Mouse (Mus musculus) cerebellum, adult 9-10 months (tissue): Measurements from ENCODE around the gene Rrp36.
A peak's percentile ranks its signal among the peaks of the same experiment; 100 is the strongest.

Experiments
- DNase-seq: peaks from one replicate; pipeline ENCODE4 v3.0.0; 2022

Rrp36 gene

DNA sequence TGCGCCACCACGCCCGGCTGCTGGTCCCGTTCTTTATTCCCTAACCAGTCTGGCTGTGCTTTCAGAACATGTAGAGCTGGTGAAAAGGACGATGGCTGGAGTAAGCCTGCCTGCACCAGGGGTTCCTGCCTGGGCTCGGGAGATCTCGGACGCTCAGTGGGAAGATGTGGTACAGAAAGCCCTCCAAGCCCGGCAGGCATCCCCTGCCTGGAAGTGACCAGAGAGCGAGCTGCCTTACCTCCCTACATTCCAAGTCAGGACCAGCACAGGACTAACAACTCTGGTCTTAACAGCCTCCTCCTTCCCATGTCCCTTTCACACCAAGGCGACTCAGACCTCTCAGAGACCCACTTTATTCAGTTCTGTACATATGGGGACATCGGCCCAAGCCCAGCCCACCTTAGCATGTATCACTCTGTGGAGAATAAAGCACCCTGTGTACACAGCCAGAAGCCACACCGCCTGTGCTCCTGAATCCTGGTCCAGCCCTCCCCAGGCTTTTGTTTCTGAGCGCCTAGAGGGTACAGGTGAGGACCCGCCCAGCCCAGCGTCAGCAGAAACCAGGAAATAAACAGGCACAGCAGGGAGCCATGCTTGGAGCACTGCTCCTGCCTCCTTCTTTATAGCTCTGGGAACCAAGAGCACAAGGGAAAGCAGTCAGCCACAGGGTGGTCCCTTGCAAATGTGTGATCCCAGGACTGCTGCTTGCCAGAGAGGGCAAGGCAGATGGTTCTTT is 8.7 kb upstream of the Rrp36 start:
- peak; percentile 50 for DNase-seq

DNA sequence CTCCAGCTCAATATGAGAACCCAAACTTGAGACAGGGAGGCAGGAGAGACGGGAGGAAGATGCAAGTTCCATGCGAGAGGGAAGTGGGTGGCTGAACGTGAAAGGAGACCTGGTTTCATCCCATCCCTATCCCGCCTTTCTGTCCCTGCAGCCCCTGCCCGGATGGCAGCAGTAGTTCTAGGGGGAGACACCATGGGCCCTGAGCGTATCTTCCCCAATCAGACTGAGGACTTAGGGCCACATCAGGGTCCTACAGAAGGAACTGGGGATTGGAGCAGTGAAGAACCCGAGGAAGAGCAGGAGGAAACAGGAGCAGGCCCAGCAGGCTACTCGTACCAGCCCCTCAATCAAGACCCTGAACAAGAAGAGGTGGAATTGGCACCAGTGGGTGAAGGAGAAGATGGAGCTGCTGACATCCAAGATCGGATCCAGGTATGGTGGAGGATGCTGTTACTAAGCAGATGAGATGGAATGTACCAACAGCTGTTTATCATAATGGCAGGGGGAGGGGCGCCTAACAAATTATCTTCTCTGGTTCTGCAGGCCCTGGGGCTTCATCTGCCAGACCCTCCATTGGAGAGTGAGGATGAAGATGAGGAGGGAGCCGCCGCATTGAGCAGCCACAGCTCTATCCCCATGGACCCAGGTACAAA is 7.4 kb upstream of the Rrp36 start:
- DNase-seq, result peak; percentile 73

DNA sequence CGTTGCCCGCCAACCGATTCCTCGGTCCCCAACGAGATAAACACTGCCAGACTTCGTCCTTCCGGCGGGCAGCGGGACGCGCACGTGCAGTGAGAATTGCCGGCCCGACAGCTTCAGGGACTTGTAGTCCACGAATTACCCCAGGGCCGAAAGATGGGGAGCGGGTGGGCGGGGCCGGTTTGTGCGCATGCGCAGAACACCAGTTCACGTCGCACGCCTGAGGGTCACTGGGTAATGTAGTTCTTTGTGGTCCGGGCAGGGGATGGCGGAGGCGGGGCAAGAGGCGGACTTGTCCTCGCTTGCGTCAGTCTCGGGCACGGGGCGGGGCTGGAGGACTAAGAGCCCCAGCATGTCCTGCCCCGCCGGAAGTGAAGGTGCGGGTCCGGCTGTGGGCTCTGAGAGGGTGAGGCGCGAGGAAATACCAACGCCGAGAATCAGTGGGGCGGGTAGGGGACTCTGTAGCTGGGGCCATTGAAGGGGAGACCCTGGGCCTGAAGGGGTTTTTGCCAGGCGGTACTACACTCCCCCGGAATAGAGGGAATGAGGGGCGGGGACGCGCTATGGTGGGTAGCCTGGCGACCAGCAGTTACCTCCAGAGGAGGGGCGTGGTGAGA is 6.7 kb upstream of the Rrp36 start, which contains the start of gene Klhdc3:
TSS of gene Klhdc3 (minus strand) at position 155 of the 614 bp plus-strand sequence.
- peak; percentile 96 for DNase-seq

DNA sequence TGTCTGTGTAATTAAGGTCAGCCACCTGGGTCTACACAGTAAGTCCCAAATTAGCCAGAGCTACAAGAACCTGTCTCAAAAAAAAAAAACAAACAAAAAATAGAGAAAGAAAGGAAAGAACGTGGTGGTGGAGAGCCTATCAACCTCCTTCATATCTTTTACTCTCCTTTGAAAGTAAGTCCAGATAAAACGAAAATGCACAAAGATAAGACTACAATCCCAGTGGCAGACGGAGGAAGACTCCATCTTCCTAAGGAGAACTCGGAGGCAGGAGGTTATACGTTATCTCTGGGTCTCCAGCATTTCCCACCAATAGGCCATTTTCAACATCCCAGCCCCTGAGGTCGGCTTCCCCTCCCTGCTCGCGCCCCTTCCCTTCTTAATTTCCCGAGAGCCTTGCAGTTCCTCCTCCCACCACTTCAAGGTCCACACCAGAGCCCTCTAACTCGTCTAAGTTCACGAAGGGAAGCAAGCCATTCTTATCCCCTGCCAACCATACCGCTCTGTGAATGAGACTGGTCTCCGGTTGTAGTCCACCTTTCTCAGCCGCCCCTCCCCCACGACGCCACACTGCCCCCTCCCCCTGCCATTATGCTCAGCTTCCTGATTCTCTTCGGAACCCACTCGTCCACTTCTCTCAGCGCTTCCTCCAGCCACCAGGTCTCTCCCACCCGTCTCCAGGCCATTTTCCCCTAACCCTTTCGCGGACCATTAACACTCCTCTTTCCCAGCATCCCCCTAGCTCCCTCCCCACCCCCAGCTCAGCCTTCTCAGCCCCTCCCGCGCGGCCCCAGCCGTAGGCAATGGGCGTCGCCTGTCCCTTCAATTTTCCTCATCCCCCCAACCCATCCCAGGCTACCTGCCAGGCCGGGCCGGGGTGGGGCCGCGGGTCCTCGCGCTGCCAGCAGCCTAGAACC is 5.9 kb upstream of the Rrp36 start:
- peak; percentile 73 for DNase-seq

DNA sequence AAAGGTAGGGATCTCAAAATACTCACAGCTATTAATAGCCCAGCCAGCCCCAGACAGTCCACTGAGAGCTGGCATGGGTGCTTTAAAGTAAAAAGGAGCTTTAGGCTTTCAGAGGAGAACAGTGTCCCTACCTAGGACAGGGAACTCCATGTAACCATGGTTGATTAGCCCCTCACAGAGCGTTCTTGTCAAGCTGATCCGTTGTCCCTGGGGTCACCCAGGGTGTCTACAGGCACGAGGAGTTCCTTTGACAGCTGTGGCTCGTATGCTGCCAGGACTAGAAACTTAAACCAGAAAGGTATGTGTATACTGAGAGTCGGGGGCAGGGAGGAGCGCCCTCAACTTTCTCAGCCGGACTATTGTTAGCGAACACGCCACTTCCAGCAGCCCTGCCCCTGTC is 4.8 kb upstream of the Rrp36 start:
- peak; percentile 47 for DNase-seq

DNA sequence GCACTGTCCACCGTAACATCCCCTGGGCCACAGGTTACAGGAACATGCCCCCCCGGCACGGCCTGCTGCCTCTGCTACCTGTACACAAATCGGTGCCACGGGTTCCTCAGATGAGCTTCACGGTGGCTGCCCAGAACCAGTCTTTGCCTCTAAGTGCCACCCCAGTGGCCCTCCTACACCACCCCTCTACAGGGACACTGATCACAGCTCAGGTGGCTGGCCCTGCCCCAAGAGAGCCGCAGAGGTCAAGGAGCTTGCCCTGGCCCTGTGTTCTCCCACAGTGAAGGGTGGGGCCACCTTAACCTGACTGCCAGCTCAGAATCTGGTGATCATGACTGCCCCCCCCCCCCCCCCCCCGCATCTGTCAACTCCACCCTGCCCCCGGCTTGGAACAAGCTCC is 4.3 kb upstream of the Rrp36 start, which contains the start of gene Mea1:
TSS of gene Mea1 (plus strand) at position 378 of the 400 bp plus-strand sequence.
- peak; percentile 51 for DNase-seq

DNA sequence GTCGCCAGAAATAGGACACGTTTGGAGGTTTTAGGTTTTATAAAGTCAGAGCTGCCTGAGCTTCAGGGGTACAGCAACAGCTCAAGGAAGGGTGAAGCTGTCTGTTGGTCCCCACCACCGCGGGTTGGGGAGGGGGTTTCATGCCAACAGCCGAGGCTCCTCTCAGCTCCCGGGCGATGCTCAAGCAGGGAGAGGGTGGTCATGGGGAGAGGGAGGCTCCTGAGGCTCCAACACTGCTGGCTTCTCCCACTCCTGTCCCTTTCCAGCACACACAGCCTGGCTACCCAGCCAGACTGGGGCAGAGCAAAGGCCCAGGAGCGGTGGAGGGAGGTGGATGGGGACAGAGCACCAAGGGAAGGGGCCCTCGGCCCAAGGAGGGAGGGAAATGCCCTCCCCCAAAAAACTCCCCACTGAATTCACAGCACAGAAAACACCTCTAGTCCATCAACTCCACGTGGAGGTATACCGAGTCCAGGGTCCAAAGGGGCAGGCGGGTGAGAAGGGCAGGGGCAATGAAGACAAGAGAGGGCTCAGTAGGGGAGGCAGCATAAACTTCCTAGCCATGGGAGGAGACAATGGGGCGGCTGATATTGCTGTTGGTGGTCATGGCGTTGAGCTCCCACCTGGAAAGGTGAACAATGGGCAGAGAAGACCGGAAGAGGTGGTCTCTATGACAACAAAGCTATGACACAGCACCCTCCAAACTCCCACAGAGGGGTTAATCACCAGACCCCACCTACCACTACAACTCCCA is 555 bp upstream of the Rrp36 start:
- no peak for DNase-seq

DNA sequence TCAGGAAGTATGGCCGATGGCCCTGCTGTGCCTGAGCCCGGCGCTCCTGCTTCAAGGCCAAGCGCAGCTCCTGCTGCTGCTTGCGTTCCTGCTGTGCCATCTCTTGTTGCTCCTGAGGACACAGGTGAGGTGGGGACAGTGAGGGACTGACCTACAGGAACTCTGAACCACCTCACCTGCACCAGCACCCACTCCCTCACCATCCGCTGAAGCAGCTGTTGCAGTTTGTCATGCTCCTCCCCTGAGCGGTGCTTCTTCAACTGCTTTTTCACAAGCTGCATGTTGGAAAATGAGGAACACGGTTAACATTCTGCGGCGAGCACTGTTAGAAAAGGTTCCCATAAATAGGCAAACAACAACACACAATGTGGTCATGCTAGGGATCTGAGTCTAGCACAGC is 4.2 kb downstream of the Rrp36 start:
- DNase-seq, result no peak

DNA sequence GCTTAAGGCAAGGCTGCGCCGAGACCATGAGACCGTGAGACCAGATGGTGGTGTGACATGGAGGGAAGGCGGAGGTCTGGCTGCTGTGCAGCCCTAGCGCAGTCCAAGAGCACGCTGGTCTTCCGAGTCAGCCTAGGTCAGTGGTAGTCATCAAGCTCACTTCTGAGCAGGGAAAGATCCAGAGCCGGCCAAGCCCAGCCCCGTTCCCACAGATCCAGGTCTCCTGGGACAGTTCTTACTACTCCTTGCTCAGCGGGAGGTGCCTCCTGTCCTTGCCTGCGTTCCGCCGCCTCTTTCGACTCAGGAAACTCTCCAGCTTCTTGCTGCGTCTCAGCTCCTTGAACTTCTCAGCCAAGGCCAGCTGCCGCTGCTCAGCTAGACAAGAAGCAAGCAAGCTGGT is 6.4 kb downstream of the Rrp36 start:
- DNase-seq, result no peak

DNA sequence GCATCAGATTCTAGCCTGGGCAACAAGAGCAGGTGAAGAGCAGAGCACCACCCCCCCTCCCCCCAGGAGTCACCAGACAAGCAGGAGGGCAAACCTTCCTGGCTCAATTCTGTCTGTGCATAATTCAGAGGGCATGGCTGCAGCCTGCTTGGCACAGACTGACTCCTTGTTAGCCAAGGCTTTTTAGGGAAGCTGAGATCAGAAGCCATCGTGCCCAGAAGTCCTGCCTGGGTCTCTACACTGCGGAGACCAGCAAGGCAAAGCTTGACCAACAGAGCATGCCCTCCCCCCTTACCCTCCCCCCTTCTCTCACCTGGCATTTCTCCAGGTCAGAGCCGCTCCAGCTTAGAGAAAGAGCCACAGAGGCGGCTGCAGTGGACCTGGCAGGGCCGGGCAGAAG is 11.4 kb downstream of the Rrp36 start:
- DNase-seq, result peak; percentile 86

DNA sequence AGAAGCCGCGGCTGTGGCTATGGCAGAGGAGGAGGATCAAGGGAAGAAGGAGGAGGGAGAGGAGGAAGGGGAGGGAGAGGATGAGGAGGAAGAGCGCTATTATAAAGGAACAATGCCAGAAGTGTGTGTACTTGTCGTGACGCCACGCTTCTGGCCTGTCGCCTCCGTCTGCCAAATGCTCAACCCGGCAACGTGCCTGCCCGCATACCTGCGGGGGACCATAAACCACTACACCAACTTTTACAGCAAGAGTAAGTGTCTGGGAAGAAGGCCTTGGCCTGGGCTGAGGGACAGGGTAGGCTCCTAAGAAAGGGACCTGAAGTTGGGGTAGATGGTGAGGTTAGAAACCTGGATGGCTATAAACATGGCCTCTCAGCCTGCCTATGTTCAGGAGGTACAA is 12.2 kb downstream of the Rrp36 start:
- DNase-seq, result peak; percentile 81

DNA sequence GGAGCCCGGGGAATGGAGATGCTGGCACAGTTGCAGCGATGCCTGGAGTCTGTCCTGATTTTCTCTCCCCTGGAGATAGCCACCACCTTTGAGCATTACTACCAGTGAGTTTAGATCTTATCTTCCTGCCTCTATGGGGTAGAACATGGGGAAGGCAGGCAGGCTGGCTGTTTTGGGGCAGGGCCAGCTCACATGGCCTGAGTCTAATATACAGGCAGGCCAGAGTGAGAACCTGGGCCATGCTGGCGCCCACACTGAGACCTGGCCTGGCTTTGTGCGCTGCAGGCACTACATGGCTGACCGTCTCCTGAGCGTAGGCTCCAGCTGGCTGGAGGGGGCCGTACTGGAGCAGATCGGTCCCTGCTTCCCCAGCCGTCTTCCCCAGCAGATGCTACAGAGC is 12.8 kb downstream of the Rrp36 start:
- peak; percentile 82 for DNase-seq

DNA sequence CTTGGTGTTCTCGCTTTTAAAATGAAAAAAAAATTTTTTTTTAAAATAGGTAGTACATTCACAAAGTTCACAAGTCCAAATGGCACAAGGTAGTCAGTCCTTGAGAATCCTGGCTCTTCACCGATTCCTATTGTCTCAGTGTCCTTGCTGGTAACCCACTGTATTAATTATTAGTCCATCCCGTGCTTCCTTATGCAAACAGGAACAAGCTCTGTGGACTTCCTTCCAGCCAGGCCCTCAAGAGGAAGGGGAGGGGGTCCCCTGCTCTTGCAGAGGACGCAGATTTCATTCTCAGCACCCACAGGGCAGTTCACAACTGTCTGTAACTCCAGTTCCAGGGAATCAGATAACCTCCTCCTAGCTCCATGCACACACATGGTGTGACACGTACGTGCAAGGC is 18.1 kb downstream of the Rrp36 start:
- peak; percentile 25 for DNase-seq

DNA sequence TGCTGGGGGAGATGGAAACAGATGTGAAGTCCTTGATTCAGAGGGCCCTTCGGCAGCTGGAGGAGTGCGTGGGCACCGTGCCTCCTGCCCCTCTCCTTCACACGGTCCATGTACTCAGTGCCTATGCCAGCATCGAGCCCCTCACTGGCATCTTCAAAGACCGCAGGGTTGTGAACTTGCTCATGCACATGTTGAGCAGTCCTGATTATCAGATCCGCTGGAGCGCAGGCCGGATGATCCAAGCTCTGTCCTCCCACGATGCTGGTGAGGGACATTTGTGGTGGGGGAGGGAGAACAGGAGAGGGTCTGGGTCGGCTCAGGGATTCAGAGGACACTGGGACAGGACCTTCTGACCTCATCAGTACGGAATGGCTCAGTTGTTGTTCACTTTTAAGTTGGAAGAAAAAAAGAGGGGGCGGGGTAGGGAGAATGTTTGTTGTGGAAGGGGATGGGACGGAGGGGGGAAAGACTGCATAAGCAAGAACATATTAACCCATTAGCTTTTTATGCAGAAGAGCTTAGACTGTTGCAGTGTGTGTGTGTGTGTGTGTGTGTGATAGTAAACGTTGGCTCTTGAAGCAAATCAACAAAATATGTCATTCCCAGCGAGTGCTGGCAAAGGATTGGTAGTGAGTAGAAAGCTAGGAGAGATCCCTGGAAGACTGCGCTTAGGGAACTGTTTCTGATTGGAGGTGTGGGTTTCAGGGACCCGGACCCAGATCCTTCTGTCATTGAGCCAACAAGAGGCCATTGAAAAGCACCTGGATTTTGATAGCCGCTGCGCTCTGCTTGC is 22.2 kb downstream of the Rrp36 start:
- no peak for DNase-seq

DNA sequence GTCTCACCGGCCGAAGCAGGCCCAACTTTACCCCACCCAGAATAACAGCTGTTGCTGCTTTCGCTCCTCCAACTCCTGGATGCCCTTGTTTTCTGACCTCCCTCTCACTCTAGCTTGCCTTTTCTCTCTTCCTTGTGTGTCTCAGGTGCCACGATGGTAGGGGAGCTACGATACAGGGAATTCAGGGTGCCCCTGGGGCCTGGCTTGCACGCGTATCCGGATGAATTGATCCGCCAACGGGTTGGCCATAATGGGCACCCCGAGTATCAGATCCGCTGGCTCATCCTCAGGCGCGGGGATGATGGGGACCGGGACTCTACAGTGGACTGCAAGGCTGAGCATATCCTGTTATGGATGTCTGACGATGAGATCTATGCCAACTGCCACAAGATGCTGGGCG is 22.9 kb downstream of the Rrp36 start:
- DNase-seq, result no peak

DNA sequence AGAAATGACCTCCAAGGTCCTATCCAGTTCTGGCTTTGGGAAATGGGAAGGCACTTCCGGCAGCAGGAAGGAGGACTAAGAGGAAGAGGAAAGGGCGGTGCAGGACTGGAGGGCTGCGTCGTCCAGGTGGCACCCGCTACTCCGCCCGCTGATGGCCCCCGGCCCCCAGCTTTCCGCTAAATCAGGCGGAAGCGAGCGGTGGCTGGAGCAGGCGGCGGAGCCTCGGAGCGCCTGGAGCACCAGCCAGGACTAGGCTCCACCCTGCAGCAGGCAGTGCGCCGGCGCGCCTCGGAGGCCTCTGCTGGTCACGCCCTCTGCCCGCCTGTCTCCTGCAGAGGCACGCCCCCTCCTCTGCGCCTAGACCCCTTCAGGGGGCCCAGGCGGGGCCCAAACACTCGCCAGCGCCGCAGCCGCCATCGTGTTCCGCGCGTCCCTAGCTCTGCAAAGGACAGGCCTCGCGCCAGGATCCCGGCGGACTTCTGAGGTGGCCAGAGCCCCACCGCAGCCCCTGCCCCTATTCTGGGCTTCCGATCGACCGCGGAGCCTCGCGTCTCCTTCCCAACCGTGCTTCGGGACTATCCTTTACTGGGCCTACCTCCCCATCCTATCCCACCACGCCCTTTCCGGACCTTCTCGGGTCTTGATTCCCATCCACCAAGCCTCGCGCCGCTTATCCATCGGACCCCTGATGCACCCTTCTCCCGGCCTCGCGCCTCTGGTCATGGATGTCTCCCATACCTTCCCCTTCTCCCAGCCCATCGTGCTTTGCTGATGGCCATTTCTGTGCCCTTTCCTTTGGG is 23.7 kb downstream of the Rrp36 start, which contains the start of gene Cul7:
TSS of gene Cul7 (plus strand) at position 106 of the 800 bp plus-strand sequence.
- peak; percentile 87 for DNase-seq

DNA sequence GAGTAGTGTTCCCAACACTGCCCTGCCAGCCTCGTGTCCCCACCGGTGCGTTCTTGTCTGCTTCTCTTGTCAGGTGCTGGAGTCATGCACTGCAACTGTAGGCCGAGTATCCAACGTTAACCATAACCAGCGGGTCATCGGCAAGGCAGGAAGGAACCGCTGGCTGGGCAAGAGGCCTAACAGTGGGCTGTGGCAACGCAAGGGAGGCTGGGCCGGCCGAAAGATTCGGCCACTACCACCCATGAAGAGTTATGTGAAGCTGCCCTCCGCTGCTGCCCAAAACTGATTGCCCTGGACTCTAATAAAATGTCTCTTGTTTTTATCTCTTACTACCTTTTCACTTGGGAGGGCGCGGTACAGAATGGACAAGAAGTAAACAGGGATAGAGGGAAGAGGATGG is 24.3 kb downstream of the Rrp36 start:
- no peak for DNase-seq

DNA sequence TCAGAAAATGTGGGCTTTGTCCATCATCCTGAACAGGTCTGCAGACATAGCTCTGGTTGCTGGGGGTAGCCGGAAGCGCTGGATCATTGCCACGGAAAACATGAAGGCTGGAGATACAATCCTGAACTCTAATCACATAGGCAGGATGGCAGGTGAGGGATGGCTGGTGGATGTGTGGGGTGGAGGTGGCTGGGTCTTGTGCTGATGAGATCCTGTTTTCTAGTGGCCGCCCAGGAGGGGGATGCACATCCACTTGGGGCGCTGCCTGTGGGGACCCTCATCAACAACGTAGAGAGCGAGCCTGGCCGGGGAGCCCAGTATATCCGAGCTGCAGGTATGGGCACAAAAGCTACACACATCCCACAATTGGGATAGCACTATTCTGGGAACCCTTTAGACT is 25.7 kb downstream of the Rrp36 start:
- no peak for DNase-seq

DNA sequence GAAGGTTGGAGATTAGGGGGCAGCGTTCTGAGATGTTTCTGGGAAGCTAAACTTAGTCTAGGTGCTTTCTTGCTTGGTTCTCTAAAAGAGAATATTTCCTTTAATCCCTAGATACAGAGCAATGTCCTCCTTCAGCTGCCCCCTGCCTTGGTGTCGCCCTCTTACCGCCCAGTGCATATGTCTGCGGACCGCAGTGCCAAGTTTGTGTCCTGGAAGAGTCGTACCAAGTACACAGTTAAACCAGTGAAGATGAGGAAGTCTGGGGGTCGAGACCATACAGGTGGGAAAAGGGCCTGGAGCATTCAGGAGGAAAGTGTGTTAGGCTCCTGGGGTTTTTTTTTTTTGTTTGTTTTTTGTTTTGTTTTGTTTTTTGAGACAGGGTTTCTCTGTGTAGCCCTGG is 26.9 kb downstream of the Rrp36 start:
- no peak for DNase-seq

DNA sequence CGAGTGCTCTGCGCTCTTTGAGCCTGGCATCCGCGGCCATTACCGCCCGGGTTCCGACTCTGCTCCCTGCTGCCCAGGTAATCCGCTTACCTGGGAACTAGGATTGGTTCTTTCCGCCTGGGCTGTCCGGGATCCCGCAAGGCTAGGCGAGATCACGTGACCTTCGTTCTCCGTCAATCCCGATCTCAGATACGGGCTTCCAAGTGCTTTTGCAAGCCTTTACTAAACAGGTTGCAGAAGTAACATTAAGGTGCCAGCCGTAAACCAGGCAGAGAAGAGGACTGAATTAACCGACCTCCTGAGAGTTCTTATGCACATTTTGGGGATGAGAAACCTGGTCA is 27.9 kb downstream of the Rrp36 start:
- no peak for DNase-seq
